Mouse (Mus musculus) E14TG2a.4 (cell line): ENCODE results near the gene Elovl5.

Experiments
- CTCF ChIP-seq: conservative IDR thresholded peaks from 2 replicates; pipeline ENCODE4 v1.5.1; 2014; ENCODE audit warnings: low read length
- NANOG ChIP-seq: IDR thresholded peaks from 2 replicates; pipeline ENCODE4 v1.6.1; 2014; ENCODE audit warnings: borderline replicate concordance, low read length, mixed read lengths
- POU5F1 ChIP-seq: IDR thresholded peaks from 2 replicates; pipeline ENCODE4 v1.6.1; 2014; ENCODE audit warnings: low read length, borderline replicate concordance

DNA sequence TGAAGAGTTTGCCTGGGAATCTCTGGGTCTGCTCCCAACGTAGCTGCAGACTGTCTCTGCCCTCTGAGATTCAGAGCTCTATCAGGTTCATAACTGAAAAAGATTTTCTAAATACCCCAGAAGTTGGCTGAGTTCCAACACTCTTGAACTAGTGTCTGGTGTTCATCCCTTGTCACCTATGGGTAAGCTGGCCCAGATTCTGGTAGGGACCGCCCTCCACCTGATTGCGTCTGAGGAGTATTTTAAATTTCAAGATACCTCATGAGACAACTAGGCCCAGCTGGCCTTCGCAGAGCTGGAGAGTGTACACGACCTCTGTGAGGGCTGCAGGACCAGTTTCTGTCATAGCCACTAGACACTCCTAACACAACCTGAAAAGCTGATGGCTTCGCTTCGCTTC, 61.8 kb downstream of the Elovl5 start:
- TF ChIP-seq CTCF: no peak
- no peak for TF ChIP-seq NANOG
- TF ChIP-seq POU5F1: no peak
